Mouse (Mus musculus) midbrain, postnatal 0 days (tissue): ENCODE data around the gene Mgam. TPM values are rescaled to one million over a fixed set of nuclear protein-coding genes. Genes with fewer than 3 reads are reported as not detected.
A peak's percentile ranks its signal among the peaks of the same experiment; 100 is the strongest.
"Not testable (repeated sequence)": the region's sequence is repeated elsewhere in the genome, so short reads cannot be mapped to it uniquely, and the experiment has no call there.

Source experiments
- ATAC-seq: fragments of 200-750 bp; cut with Nextera tagmentation; 2 replicates; pipeline ENCODE4 v1.8.0; 2017; ENCODE audit warnings: moderate number of reproducible peaks, mild to moderate bottlenecking, moderate TSS enrichment, moderate library complexity; ENCODE audit not compliant: low FRiP score
- DNase-seq: peaks from one replicate; pipeline ENCODE4 v3.0.0-alpha.2; 2015; ENCODE audit warnings: low spot score
- H3K27ac ChIP-seq: fragments of 300-500 bp; sonication (generic); 2 replicates; pipeline ENCODE4 v1.5.1; 2014; ENCODE audit warnings: low read depth, mild to moderate bottlenecking, low read length, mixed read lengths
- H3K27me3 ChIP-seq: fragments of 300-500 bp; sonication (generic); 2 replicates; pipeline ENCODE4 v1.6.1; 2014; ENCODE audit warnings: low read length, control low read depth, mixed read lengths; ENCODE audit not compliant: insufficient read depth
- H3K36me3 ChIP-seq: fragments of 300-500 bp; sonication (generic); 2 replicates; pipeline ENCODE4 v1.6.1; 2014; ENCODE audit warnings: low read length, control low read depth, mixed read lengths; ENCODE audit not compliant: insufficient read depth
- H3K4me1 ChIP-seq: fragments of 300-500 bp; sonication (generic); 2 replicates; pipeline ENCODE4 v1.6.1; 2014; ENCODE audit warnings: mild to moderate bottlenecking, control low read depth, antibody characterized with exemption, low read length, mixed read lengths; ENCODE audit not compliant: insufficient read depth
- H3K4me2 ChIP-seq: fragments of 300-500 bp; sonication (generic); 2 replicates; pipeline ENCODE4 v1.6.1; 2014; ENCODE audit warnings: low read depth, mild to moderate bottlenecking, low read length, mixed read lengths; ENCODE audit not compliant: poor library complexity, severe bottlenecking
- H3K4me3 ChIP-seq: fragments of 300-500 bp; sonication (generic); 2 replicates; pipeline ENCODE4 v1.5.1; 2014; ENCODE audit warnings: low read depth, mild to moderate bottlenecking, low read length, moderate library complexity
- H3K9ac ChIP-seq: fragments of 300-500 bp; sonication (generic); replicated peaks from 2 replicates; pipeline ENCODE4 v1.6.1; 2014; ENCODE audit warnings: mild to moderate bottlenecking, low read length, moderate library complexity, mixed read lengths; ENCODE audit not compliant: poor library complexity, severe bottlenecking
- H3K9me3 ChIP-seq: fragments of 300-500 bp; sonication (generic); 2 replicates; pipeline ENCODE4 v1.6.1; 2016; ENCODE audit warnings: low read length, control low read depth
- CTCF ChIP-seq: IDR thresholded peaks from 2 replicates; pipeline ENCODE4 v1.5.1; 2016; ENCODE audit warnings: antibody characterized with exemption, mild to moderate bottlenecking
- WGBS: fragments of 180-500 bp; shearing (Covaris S2); extraction: QIAGEN DNeasy Blood & Tissue Kit; methylation state at CpG from one replicate; pipeline ENCODE4 v1.1.7; 2014; 5-methylcytosine and 5-hydroxymethylcytosine counted together
- polyA plus RNA-seq: library from polyadenylated mRNA; unstranded; fragments of >200 nt; fragmentation: Nextera tagmentation; extraction: Ambion mirVana; gene quantifications from 2 replicates; pipeline ENCODE4 v1.2.1, GENCODE M21; 2015
- total RNA-seq: library from RNA; depleted of rRNA; stranded (reverse); fragments of >200 nt; gene quantifications from 2 replicates; pipeline ENCODE4 v1.2.3, GENCODE M21; 2014

Mgam gene
- total and polyA plus RNA-seq, 2 experiments from 2014 or later: 0.11 to 1.1 TPM

- Histone ChIP-seq H3K4me1 (no peaks in the 10 kb centered on the region), H3K36me3 (no peaks in the 10 kb centered on the region), H3K9ac (no peak overlapping the region), H3K27ac (no peak overlapping the region), H3K9me3 (no peaks in the 10 kb centered on the region), H3K4me3 (no peak overlapping the region), H3K4me2 (no peak overlapping the region), H3K27me3 (no peaks in the 10 kb centered on the region)
- ATAC-seq (peak; percentile 81), DNase-seq (peak; percentile 86)
- 9% methylated on average over 5 of the region's 5 CpGs for WGBS
- peak; percentile 90 for TF ChIP-seq CTCF
These were observed 60.5 kb downstream of the Mgam start for GRCm38 (mm10) chr6:40689180-40689579.

GRCm38 (mm10) chr6:40692007-40692406, 63.4 kb downstream of the Mgam start:
- not testable (repeated sequence) for DNase-seq, H3K27ac ChIP-seq, H3K27me3 ChIP-seq, H3K36me3 ChIP-seq, H3K4me1 ChIP-seq, H3K9ac ChIP-seq, H3K4me3 ChIP-seq, ATAC-seq, H3K9me3 ChIP-seq, H3K4me2 ChIP-seq
- 87% methylated on average over 4 of the region's 4 CpGs for WGBS

GRCm38 (mm10) chr6:40713494-40713893, 84.9 kb downstream of the Mgam start:
- H3K36me3 ChIP-seq, H3K9ac ChIP-seq, H3K4me2 ChIP-seq, H3K4me1 ChIP-seq, ATAC-seq, H3K27me3 ChIP-seq, H3K27ac ChIP-seq, H3K4me3 ChIP-seq, H3K9me3 ChIP-seq, DNase-seq: not testable (repeated sequence)
- WGBS: 87% methylated on average over 5 of the region's 5 CpGs

GRCm38 (mm10) chr6:40715705-40716104, 87.1 kb downstream of the Mgam start:
- no peak for TF ChIP-seq CTCF
- H3K27me3 ChIP-seq: no peaks in the 10 kb centered on the region
- H3K4me3 ChIP-seq: no peak overlapping the region
- no peaks in the 10 kb centered on the region for H3K9me3 ChIP-seq
- no peak overlapping the region for H3K4me2 ChIP-seq
- H3K4me1 ChIP-seq: no peaks in the 10 kb centered on the region
- WGBS: 90% methylated on average over 1 of the region's 1 CpGs
- H3K27ac ChIP-seq: no peak overlapping the region
- no peak for DNase-seq
- H3K9ac ChIP-seq: no peak overlapping the region
- H3K36me3 ChIP-seq: no peaks in the 10 kb centered on the region
- ATAC-seq: no peak

GRCm38 (mm10) chr6:40728506-40728905, 99.9 kb downstream of the Mgam start:
- not testable (repeated sequence) for ATAC-seq, DNase-seq, H3K4me3 ChIP-seq, H3K9me3 ChIP-seq, H3K4me1 ChIP-seq, H3K4me2 ChIP-seq, H3K36me3 ChIP-seq, H3K27ac ChIP-seq, H3K9ac ChIP-seq, H3K27me3 ChIP-seq
- 83% methylated on average over 4 of the region's 4 CpGs for WGBS

GRCm38 (mm10) chr6:40739545-40739944, 110.9 kb downstream of the Mgam start:
- no peak overlapping the region for H3K9ac ChIP-seq
- no peaks in the 10 kb centered on the region for H3K27me3 ChIP-seq
- ATAC-seq: no peak
- H3K4me2 ChIP-seq: no peak overlapping the region
- H3K4me3 ChIP-seq: no peak overlapping the region
- no peak overlapping the region for H3K27ac ChIP-seq
- no peaks in the 10 kb centered on the region for H3K9me3 ChIP-seq
- DNase-seq: no peak
- no peak for TF ChIP-seq CTCF
- 89% methylated on average over 3 of the region's 3 CpGs for WGBS
- H3K36me3 ChIP-seq: no peaks in the 10 kb centered on the region
- no peaks in the 10 kb centered on the region for H3K4me1 ChIP-seq

- H3K27me3 ChIP-seq, H3K4me3 ChIP-seq, H3K27ac ChIP-seq, H3K9ac ChIP-seq, ATAC-seq, DNase-seq, H3K4me1 ChIP-seq, H3K4me2 ChIP-seq, H3K36me3 ChIP-seq, H3K9me3 ChIP-seq: not testable (repeated sequence)
- WGBS: 81% methylated on average over 6 of the region's 6 CpGs
These were observed 120.4 kb downstream of the Mgam start for GRCm38 (mm10) chr6:40749030-40749429.
